Mouse (Mus musculus) intestine, postnatal 0 days (tissue): ENCODE results near the gene Numa1. TPM values are rescaled to one million over a fixed set of nuclear protein-coding genes. Genes with fewer than 3 reads are reported as not detected.

Experiments used
- ATAC-seq: fragments of 200-750 bp; cut with Nextera tagmentation; 2 replicates; pipeline ENCODE4 v1.8.0; 2017; ENCODE audit warnings: mild to moderate bottlenecking, moderate TSS enrichment, moderate library complexity
- H3K27ac ChIP-seq: fragments of 300-500 bp; sonication (generic); 2 replicates; pipeline ENCODE4 v1.5.1; 2014; ENCODE audit warnings: mild to moderate bottlenecking, low read depth, low read length, moderate library complexity
- H3K27me3 ChIP-seq: fragments of 300-500 bp; sonication (generic); replicated peaks from 2 replicates; pipeline ENCODE4 v1.6.1; 2014; ENCODE audit warnings: low read length, mixed read lengths; ENCODE audit not compliant: control insufficient read depth, insufficient read depth
- H3K36me3 ChIP-seq: fragments of 300-500 bp; sonication (generic); 2 replicates; pipeline ENCODE4 v1.6.1; 2014; ENCODE audit warnings: mild to moderate bottlenecking, moderate library complexity; ENCODE audit not compliant: control insufficient read depth, insufficient read depth
- H3K4me1 ChIP-seq: fragments of 300-500 bp; sonication (generic); replicated peaks from 2 replicates; pipeline ENCODE4 v1.6.1; 2014; ENCODE audit warnings: antibody characterized with exemption, low read length, mixed read lengths; ENCODE audit not compliant: control insufficient read depth, insufficient read depth
- H3K4me2 ChIP-seq: fragments of 300-500 bp; sonication (generic); replicated peaks from 2 replicates; pipeline ENCODE4 v1.6.1; 2014; ENCODE audit warnings: low read depth, mild to moderate bottlenecking, moderate library complexity
- H3K4me3 ChIP-seq: fragments of 300-500 bp; sonication (generic); 2 replicates; pipeline ENCODE4 v1.5.1; 2014; ENCODE audit warnings: low read depth, low read length
- H3K9ac ChIP-seq: fragments of 300-500 bp; sonication (generic); 2 replicates; pipeline ENCODE4 v1.6.1; 2014; ENCODE audit warnings: mild to moderate bottlenecking, low read depth, low read length
- H3K9me3 ChIP-seq: fragments of 300-500 bp; sonication (generic); 2 replicates; pipeline ENCODE4 v1.6.1; 2016; ENCODE audit warnings: mixed run types; ENCODE audit not compliant: control insufficient read depth
- CTCF ChIP-seq: sonication (generic); IDR thresholded peaks from 2 replicates; pipeline ENCODE4 v1.5.1; 2016; ENCODE audit warnings: low read depth, mild to moderate bottlenecking, control low read depth, antibody characterized with exemption, moderate library complexity
- WGBS: fragments of 180-500 bp; shearing (Covaris S2); extraction: QIAGEN DNeasy Blood & Tissue Kit; methylation state at CpG from one replicate; pipeline ENCODE4 v1.1.7; 2014; 5-methylcytosine and 5-hydroxymethylcytosine counted together
- polyA plus RNA-seq: library from polyadenylated mRNA; unstranded; fragments of >200 nt; fragmentation: Nextera tagmentation; extraction: Ambion mirVana; gene quantifications from 2 replicates; pipeline ENCODE4 v1.2.1, GENCODE M21; 2015

Numa1 gene
- polyA plus RNA-seq, 1 experiment from 2014 or later = 17.0 TPM

DNA sequence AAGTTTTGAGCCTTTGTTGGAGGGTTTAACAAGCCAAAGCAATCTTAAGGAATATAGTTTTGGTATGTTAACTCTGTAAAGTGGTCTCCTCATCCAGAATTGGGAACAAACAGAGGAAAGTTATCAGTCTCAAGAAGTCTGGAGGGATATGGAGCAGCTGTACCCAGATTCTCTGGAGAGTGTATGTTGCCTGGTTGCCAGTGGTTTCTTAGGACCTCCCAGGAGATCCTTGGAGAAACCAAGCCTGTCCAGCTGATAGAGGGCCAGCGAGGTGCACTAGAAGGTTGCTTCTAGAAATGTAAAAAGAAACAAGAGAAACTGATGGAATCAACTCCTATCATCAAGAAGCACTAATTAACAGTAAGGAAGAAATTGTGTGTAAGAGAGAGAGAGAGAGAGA, 17.7 kb downstream of the Numa1 start:
- H3K27me3 ChIP-seq = no peaks in the 10 kb centered on the region
- no peak overlapping the region for H3K27ac ChIP-seq
- no peaks in the 10 kb centered on the region for H3K36me3 ChIP-seq
- H3K9ac ChIP-seq = no peak overlapping the region
- 66% methylated on average over 1 of the region's 1 CpGs for WGBS
- TF ChIP-seq CTCF = no peak
- no peaks in the 10 kb centered on the region for H3K4me1 ChIP-seq
- no peak overlapping the region for H3K4me2 ChIP-seq
- ATAC-seq = no peak
- H3K9me3 ChIP-seq = no peaks in the 10 kb centered on the region
- no peak overlapping the region for H3K4me3 ChIP-seq

DNA sequence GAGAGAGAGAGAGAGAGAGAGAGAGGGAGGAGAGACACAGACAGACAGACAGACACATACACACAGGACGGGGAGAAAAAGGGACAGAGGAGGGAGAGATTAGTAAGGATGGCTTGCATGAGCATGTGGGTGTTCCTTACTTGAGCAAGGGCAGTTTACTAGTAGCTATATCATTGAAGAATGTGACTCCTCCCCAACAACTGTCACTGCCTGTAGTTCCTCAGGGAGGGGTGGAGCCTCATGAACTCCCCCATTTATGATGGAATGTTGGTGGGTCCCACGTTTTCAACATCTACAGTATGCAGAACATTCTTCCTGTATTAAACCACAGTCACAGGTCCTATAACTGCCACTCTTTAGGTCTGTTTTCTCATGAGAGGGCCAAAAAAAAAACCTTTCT, 18.2 kb downstream of the Numa1 start:
- Histone ChIP-seq H3K36me3 (no peaks in the 10 kb centered on the region), H3K4me2 (no peak overlapping the region), H3K4me3 (no peak overlapping the region), H3K9me3 (no peaks in the 10 kb centered on the region), H3K4me1 (no peaks in the 10 kb centered on the region), H3K9ac (no peak overlapping the region), H3K27ac (no peak overlapping the region), H3K27me3 (no peaks in the 10 kb centered on the region)
- ATAC-seq = no peak
- WGBS = 47% methylated on average over 2 of the region's 2 CpGs
- no peak for TF ChIP-seq CTCF

DNA sequence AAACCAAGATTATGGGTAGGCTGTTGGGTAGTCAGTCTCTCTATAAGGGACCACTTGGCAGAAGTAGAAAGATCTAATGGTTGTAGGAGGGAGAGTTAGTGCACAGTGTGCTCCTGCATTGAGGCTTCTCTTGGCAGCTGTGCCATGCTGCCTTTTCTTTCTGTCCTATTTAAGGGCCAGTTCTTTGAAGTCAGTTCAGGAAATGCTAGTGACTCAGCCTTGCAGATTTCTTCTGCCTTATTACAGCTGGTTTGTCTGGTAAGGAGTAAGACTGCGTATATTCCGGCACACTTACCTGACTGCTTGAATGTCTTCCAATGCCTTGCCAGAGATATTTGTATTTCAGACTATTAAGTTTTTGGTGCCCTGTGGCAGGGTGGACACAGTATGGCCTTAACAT, 20.3 kb downstream of the Numa1 start:
- no peak for ATAC-seq
- no peak overlapping the region for H3K9ac ChIP-seq
- no peak overlapping the region for H3K4me3 ChIP-seq
- H3K4me1 ChIP-seq = no peaks in the 10 kb centered on the region
- 94% methylated on average over 2 of the region's 2 CpGs for WGBS
- TF ChIP-seq CTCF = no peak
- no peak overlapping the region for H3K4me2 ChIP-seq
- no peak overlapping the region for H3K27ac ChIP-seq
- no peaks in the 10 kb centered on the region for H3K27me3 ChIP-seq
- no peaks in the 10 kb centered on the region for H3K36me3 ChIP-seq
- no peaks in the 10 kb centered on the region for H3K9me3 ChIP-seq

DNA sequence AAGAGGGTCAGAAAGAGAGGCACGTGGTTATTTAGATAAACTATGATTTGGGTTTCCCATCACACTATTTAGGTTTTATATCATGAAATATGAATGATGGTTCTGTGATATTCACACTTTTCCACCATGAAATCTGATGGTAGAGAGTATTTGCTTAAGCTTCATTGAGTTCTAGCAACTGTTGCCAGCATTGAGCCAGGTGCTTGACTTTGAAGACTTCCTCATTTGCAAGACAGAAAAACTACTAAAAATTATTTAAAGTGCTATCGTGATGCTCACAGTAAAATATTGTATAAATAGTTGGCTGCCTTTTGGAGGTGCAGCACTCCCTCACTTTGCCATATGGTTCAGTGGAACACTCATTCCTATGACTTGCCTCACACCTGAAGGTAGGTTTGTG, 21.4 kb downstream of the Numa1 start:
- Histone ChIP-seq H3K9ac (no peak overlapping the region), H3K27ac (no peak overlapping the region), H3K4me3 (no peak overlapping the region), H3K4me2 (no peak overlapping the region), H3K4me1 (no peaks in the 10 kb centered on the region), H3K9me3 (no peaks in the 10 kb centered on the region), H3K36me3 (no peaks in the 10 kb centered on the region), H3K27me3 (no peaks in the 10 kb centered on the region)
- no peak for ATAC-seq
- TF ChIP-seq CTCF = no peak
- WGBS = 89% methylated on average over 2 of the region's 2 CpGs

DNA sequence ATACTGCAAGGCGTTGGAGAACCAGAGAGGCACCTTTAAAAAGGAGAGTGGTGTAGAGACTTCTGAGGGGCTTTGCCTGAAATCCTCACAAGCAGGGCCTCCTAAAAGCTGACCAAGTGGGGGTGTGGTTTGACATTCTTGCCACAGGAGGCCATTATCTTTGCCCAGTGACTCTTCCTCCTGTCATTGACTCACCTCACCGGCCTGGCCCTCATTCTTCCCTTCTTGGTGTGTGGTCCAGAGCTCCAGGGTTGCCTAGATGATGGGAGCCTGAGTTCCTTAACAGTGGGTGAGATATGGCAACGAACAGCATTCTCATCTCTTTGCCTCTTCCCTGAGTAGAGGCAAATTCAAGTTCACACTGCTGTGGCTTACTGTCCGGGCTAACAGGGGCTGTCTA, 22.0 kb downstream of the Numa1 start:
- Histone ChIP-seq H3K27me3 (no peaks in the 10 kb centered on the region), H3K36me3 (no peaks in the 10 kb centered on the region), H3K9me3 (no peaks in the 10 kb centered on the region), H3K4me3 (no peak overlapping the region), H3K9ac (no peak overlapping the region), H3K27ac (no peak overlapping the region), H3K4me1 (no peaks in the 10 kb centered on the region), H3K4me2 (no peak overlapping the region)
- 76% methylated on average over 4 of the region's 4 CpGs for whole genome bisulfite sequencing
- TF ChIP-seq CTCF = no peak
- ATAC-seq = no peak

DNA sequence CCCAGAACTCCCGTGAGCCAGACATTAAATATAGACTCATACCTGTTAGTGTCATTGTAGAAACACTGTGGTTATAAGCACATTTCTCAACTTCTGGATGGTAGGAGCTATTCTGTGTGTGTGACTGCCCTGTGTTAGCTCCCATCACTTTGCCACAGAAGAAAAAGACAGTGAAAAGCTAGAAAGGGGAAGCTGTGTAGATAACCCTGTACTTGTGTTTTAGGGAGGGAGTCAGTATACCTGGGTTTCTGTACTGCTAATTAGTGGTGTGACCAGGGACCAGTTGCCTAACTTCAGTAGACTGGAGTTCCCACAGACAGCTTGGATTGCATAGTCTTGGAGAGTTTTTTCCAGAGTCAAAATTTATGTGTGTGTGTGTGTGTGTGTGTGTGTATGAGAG, 22.6 kb downstream of the Numa1 start:
- no peak for TF ChIP-seq CTCF

DNA sequence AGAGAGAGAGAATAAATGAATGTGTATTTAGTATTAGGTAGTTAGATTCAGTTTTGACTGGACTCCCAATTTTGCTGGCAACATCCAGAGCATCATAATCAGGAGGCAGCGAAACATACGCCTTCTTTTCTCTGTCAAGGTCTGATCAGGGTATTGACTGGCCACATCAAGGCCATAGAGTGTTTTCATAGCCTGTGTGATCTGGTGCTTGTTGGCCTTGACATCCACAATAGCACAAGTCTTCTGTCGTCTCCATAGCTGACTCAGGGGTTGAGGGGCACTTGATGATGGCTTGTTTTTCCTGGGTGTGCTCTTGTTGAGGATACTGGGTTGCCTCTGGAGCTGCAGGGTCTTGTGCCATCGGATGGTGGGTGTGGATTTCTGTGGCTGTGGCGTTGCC, 23.0 kb downstream of the Numa1 start:
- Histone ChIP-seq H3K27me3 (no peaks in the 10 kb centered on the region), H3K27ac (no peak overlapping the region), H3K36me3 (no peaks in the 10 kb centered on the region), H3K9ac (no peak overlapping the region), H3K4me1 (no peaks in the 10 kb centered on the region), H3K4me2 (no peak overlapping the region), H3K9me3 (no peaks in the 10 kb centered on the region), H3K4me3 (no peak overlapping the region)
- TF ChIP-seq CTCF = no peak
- WGBS = 87% methylated on average over 5 of the region's 5 CpGs
- no peak for ATAC-seq

More for the DNA sequence above, 22.6 kb downstream of the Numa1 start:
- H3K36me3 ChIP-seq = no peaks in the 10 kb centered on the region
- H3K27ac ChIP-seq = no peak overlapping the region
- WGBS = 72% methylated on average over 1 of the region's 1 CpGs
- H3K9ac ChIP-seq = no peak overlapping the region
- no peaks in the 10 kb centered on the region for H3K9me3 ChIP-seq
- H3K4me1 ChIP-seq = no peaks in the 10 kb centered on the region
- H3K4me3 ChIP-seq = no peak overlapping the region
- H3K27me3 ChIP-seq = no peaks in the 10 kb centered on the region
- no peak overlapping the region for H3K4me2 ChIP-seq
- ATAC-seq = no peak
